Mouse (Mus musculus) cerebellum, postnatal 36 days (tissue): Measurements from ENCODE around the gene Ociad1.

ENCODE experiments used
- DNase-seq, 2 experiments: peaks; one replicate each; pipeline ENCODE4 v3.0.0; 2021 to 2022; ENCODE audit warnings: mixed read lengths in 2 of 2

Ociad1 gene

DNA sequence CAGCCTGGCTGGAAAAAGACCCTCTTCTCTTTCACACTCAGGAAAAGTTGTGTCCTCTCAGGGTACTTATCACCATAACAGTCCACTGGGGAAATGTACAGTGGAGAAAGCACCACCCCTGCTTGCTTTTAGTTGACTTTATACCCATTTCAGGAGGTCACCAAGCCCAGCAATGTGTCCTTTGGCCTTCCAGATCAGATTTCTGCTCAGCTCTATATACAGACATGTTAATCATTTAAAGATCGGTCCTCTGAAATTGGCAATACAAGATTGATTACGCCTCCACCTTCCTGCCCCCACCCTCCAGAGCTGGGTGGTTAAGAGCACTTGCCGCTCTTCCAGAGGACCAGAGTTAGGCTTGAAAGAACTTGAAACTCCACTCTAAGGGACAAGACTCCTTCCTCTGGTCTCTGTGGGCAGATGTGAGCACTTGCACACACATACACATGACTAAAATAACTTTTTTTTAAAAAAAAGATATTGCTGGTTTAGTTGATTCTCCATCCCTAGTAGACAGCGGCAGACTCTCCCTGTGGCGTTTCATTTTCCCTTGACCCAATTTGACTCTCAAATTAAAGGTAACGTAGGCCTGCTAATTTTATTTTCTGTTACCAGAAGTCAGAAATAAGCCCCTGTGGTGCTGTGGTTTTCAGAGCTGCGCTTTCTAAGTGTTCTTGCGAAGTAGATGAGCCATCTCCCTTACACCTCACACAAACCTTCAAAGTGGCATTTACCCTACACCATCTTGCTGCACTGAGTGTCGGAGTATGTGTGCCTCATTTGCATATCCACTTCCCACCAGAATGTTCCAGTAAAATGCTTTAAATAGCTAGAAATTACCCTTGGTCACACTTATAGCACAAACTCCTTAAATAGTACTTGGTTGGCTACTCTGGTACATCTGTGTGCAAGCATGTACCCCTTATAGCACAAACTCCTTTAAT is 47.5 kb downstream of the Ociad1 start:
- no peak for DNase-seq

DNA sequence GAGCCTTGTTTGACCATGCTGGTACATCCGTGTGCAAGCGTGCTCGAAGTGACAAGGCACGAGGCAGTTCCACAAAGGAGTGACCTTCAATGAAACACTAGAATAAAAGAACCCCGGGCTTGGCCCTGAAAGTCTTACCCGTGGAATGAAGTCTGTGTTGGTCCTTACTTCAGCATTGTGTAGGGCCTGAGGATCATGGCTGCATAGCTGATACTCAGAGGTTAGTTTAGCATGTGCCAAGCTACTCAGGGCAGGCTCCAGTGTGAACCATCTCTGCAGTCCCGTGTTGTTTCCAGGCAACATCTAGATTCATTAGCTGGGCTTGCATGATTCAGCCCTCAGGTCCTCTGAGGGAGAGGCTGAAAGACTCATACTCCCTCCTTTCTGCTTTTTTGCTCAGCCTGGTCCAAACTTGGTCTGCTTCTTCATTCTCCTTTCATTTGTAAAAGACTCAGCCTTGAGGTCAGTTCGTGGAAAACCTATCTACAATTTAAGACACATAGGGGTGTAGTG is 48.2 kb downstream of the Ociad1 start, which contains the start of gene Ociad2:
Gene Ociad2, minus strand, starts transcription at position 306 of the 513 bp plus-strand sequence.
- no peak for DNase-seq

DNA sequence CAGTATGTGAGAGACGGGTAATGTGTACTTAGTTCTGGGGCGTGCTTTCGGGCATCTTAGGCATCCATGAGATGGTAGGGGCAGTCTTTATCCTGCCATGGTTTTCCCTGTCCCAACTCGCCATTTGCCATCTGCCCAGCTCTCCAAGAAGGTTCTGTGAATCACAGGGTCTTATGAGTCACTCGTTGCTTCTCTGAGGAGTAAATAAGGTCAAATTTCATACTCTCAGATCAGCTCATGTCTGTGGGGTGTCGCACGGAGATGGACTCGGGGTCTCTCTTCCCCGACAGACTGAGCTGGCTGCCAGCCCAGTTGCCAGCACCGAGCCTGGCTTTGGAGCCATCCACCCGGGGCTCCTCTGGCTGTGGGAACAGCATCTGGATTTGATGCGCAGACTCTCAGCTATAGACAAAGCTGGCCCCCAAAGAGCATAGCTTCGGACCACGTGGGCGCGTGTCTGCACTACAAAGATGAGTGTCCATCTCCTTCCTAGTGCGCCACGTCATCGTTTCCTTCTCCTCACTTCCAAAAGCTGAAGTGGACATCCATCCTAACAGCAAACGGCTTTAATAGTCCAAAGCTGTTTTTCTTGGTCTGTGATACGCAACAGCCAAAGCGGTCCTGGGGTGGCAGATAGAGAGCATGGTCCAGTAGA is 50.2 kb downstream of the Ociad1 start:
- no peak for DNase-seq

DNA sequence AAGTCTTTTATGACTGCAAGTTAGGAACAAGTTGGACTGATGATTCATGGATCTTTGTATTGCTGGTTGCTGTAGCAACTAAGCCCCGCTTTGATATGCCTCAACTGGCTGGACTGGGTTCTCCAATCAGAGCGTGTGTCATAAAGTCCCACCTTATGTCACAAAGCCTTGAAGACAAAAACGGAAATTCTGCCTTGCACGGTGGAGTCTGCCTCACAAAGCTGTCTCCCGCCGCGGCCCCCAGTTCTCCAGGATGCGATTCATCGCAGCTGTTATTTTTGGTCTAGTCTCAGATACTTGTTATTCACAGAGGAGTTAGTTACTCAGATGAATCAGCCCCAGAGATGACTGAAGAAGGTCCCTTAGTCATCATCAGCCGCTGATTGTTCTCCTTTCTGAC is 51.7 kb downstream of the Ociad1 start:
- no peak for DNase-seq

DNA sequence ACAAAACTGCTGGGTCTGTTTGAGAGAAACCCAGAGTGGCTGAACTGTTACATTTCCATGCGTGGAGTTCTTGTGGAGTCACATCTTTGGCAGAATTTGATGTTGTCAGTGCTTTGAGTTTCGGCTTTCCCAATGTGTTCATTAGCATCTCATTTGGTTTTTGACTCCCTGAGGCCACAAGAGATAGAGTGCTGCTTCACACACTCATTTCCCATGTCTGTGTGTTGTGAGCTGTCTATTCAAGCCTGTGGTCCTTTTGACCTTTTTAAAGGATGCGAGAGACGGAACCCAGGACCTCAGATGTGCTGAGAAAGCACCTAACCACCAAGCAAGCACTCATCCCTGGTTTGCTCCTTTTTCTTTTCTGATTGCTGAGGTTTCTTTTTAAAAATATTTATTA is 52.7 kb downstream of the Ociad1 start:
- no peak for DNase-seq

DNA sequence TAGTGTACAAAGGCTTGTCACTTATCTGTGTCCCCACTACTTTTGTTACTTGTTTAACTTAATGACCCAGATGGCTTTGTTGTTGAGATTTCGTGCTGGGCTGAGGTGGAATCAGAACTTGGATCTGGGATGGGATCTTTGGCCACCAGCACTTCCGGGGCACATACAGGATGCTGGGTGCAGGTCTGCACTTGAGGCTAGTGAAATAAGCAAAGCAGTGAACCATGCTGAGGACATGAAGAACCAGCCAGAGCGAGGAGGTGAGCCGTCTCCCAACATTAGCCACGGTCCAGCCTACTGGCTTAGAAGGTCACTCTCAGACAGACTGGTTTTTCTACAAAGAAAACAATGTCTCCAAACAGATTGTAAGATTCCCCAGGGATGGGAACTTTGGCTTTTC is 56.9 kb downstream of the Ociad1 start:
- no peak for DNase-seq

DNA sequence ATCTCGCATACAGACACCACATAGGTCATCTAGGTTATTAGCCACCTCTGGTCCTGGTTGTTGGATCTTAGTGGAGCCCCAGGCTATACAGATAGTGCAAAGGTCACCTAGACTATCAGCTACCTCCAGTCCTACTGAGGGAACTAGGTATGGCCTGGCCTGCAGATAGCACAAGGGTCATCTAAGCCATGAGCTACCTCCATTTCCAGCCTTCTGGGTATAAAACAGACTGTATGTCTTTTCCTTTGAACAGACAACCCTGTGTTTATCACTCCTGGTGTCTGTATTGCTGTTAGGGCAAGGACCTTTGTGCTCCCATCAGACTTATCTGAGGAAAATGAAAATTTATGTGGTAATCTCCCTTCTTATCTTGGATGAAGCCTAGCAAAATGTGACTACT is 59.2 kb downstream of the Ociad1 start:
- no peak for DNase-seq

DNA sequence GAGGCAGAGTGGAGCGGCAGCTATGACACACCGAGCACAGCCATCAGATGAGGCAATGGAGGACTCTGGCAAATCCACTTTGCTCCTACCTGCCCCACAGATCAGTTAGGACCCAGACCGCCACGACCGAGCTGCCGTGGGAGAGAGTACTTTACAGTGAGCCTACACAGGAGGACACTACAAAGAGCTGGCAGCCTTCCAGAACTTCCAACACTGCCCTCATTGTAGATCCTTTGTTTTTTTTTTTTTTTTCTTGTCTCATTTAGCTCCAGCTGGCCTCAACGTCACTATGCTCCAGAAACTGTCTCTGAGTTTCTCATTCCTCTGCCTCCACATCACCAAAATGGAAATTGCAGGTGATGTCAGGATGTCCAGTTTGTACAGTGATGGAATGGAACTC is 60.9 kb downstream of the Ociad1 start:
- no peak for DNase-seq

DNA sequence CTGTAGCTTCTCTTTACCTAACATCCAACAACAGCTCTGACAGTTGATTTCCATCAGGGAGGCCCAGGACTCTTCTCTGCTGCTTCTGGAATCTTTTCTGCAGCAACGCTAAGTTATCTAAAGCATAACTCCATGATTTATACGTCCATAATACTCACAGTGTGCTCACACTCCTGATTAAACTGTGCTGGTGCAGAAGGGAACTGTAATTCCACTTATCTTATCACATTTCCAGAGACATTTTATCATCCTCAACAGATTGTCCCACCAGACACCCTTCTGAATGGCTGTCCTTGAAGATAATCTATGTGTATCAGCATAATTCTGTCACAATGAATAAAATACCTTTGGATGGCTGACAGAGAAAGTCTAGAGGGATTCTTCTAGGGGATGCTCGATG is 61.4 kb downstream of the Ociad1 start:
- no peak for DNase-seq

DNA sequence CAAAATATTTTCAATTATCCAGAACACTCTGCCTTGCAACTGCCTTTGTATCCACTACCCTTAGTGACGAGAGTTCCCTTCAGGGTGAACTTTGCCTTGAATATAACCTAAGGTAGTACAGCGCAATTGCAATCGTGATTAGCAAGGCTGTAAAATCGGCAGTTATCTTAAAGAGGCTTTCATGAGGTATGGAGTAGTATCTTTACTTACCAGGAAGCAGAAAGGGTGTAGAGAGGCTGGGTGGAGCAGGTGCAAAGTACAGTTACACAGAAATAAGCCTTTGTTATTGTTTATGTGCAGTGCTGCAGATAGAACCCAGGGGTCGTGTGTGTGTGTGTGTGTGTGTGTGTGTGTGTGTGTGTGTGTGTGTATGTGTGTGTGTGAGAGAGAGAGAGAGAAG is 62.8 kb downstream of the Ociad1 start:
- DNase-seq, result no peak

DNA sequence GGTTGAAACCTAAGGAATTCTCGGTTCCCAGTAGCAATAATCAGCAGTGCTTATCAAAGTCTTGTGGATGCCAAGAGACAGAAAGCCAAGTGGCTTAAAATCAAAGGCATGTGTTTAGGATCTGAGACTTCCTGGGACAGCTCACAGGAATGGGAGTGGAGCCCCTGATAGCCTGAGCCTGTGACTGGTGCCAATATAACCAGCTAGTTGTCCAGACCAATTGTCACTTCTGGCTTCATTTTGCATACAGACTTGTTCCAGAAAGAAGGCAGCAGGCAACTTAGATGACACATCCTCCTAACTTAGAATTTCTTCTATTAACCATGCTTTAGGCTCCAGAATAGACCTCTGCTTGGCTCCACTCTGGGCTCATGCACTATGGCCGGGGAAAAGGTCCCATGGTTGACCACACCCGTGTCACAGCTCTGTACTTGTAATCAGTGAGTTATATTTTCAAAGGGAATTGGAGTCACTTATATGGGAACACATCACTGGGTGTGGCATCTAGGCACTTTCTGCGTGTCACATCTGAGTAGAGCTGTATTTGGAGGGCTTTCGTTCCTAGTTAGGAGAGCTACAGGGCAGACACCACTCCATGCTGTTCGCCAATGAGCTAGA is 66.7 kb downstream of the Ociad1 start:
- DNase-seq, result no peak

DNA sequence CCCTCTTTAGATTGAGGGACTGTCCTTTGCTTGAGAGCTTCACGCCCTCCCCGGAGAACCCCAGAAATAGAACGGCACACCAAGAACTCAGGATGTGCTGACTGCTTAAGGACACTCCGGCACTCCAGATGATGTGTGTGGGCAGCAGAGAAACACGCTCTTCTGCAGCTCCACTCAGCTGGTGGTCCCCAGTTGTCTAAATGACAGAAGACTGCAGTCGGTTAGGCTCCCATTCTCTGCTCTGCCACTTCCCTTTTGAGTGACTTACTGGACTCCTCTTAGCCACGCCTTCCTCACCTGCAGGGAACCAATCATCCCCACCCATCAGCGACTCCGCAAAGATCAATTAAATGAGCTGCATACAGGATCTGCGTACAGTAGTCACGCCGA is 67.2 kb downstream of the Ociad1 start:
- DNase-seq, result no peak

DNA sequence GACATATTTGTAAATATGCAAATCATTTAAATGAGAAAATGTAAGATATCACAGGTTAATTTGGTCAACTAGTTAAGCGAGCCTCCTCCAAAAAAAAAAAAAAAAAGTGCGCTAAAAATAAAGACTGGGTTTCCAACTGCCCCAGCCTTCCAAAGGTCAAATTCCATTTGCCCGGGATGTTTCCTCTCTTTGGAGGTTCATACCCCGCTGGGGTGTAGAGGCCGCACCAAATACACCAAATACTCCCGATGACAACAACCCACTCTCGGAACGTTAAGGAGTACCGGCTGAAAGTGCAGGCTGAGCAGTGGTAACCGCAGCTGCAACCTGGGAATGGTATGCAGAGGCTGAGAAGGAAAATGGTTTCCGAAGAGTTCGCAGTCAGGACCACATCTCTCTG is 67.7 kb downstream of the Ociad1 start:
- no peak for DNase-seq

DNA sequence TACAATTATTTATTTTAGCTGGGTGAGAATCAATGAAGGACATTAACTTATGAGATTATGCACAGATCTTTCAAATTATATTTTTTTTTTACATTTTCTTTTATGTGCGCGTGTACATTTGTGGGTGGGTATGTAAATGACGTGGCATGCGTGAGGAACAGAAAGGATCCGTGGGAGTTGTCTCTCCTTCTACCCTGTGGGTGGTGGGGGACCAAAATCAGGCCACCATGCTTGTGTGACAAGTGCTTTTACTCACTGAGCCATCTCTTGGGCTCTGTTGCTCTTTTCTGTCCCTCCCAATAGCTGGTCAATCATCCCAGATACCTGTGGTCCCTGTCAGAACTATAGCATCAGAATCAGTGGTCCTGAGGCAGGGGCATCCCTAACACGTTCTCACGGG is 69.8 kb downstream of the Ociad1 start:
- no peak for DNase-seq

DNA sequence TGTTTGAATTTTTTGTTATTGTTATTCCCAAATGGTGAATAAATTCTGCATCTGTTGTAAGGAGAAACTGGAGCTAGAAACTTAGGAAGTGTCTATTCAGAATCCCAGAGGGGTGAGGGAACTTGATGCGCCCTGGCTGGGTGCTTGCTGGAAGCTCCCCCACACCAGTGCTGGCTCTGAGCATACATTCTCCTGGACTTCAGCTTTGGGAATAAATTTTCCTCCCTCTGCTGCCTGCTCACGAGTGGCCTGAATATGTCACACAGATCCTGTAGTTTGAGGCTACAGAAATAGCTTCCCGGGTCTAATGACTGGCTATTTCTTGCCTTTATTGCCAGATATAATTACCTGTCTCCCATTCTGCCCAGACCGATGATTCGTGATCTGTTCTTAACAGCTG is 70.2 kb downstream of the Ociad1 start:
- no peak for DNase-seq
